Mouse (Mus musculus) right cerebral cortex, postnatal 4 days (tissue): Measurements from ENCODE around the gene Mtrf1l.
A peak's percentile ranks its signal among the peaks of the same experiment; 100 is the strongest.

Experiments
- DNase-seq: peaks from one replicate; pipeline ENCODE4 v3.0.0-alpha.2; 2022

Gene Mtrf1l

DNA sequence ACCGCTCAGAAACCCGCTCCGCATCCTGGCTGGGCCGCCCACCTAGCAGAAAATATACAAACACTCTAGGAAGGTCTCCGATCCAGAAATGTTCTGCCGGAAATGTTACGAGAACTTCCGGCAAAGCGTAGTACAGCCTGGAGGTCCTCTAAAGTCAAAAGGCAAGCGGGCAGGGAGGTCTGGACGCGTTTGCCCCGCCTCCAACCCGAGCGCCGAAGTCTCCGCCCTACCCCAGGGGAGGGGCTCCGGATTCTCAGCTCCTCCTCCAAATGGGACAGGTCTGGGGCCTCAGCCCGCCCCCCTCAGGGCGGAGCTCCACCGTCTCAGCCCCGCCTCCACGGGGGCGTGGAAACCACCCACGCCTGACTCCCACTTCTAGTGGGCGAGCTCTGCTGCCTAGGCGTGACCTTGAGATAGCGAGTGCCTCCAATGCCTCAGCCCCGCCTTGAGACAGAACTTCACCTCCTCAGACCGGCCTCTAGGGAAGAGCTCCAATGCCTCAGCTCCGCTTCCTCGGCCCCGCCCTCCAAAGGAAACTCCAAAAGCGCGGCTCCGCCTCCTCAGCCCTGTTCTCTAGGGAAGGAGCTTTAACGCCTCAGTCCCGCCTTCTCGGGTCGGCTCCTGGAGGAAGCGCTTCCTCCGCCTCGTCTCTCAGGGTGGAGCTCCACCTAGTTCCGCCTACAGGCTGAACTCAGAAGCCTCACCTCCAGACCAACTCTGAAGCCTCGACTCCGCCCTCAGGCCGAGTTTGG lies at the start of gene Mtrf1l:
Mtrf1l (minus strand) TSS at position 171 of the 752 bp plus-strand sequence.
- peak; percentile 88 for DNase-seq

DNA sequence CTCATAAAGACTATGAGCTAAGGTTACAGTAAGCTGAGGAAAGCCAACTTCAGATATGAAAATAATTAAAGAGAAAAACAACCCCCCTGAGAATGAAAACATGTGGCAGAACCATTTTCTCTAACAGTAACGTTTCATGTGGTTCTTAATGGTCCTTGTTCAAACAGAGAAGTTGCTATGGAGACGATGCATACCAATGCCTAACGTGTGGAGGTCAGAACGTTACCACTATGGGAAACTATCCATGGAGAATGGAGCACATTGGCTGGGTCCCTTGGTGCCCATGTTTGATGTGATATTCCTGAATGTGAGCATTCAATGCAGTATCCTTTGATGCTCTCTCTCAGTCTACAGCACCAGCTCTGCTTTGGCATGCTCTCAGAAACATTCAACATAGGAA lies 47.4 kb upstream of the Mtrf1l start:
- DNase-seq = no peak

GRCm38 (mm10) chr10:5867981-5868552 lies 44.4 kb upstream of the Mtrf1l start:
- no peak for DNase-seq

GRCm38 (mm10) chr10:5865996-5866395 lies 42.3 kb upstream of the Mtrf1l start:
- DNase-seq = no peak

DNA sequence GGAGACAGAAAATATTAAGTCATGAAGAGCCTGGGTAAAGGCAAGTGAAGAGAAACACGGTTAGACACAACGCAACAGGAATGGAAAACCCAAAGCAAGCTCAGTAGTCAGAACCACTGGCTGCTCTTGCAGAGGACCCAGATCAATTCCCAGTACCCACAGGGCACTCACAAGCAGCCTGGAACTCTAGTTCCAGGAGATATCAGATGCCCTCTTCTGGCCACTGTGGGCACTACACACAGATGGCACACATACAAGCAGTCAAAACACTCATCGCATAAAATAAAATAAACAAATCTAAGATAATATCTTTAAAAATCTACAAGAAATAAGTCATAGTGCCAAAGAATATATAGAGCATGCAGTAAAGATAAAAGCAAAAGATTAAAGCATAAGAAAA lies 39.0 kb upstream of the Mtrf1l start:
- DNase-seq = no peak

GRCm38 (mm10) chr10:5860849-5861248 lies 37.1 kb upstream of the Mtrf1l start:
- DNase-seq = no peak

GRCm38 (mm10) chr10:5859729-5860128 lies 36.0 kb upstream of the Mtrf1l start:
- peak; percentile 28 for DNase-seq

- no peak for DNase-seq
These were observed 34.4 kb upstream of the Mtrf1l start for GRCm38 (mm10) chr10:5857996-5858549.

DNA sequence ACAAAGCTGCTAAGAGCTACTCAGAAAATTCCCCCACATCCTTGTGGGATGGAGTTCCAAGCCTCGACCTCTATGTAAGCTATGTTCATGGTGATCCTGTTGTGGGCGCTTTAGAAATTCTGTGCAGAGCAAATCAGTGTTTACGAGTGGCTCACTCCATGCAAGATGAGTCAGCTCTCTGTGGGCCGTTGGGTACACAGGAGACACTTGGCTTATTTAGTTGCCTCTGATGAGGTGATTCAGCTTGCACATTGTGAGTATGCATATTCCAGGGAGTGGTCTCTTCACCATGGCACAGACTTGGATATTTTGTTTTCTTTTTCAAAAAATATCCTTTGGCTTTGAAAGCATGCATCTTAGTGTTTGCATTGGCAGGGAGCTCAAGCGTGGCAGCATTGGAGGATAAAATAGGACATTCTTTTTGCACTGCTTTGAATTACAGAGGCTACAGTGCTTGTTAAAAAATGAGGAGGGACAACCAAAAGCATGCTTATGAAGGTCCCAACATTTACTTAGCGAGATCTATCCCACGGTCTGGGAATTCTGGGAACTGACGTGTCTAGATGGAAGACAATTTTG lies 29.7 kb upstream of the Mtrf1l start:
- DNase-seq = no peak

DNA sequence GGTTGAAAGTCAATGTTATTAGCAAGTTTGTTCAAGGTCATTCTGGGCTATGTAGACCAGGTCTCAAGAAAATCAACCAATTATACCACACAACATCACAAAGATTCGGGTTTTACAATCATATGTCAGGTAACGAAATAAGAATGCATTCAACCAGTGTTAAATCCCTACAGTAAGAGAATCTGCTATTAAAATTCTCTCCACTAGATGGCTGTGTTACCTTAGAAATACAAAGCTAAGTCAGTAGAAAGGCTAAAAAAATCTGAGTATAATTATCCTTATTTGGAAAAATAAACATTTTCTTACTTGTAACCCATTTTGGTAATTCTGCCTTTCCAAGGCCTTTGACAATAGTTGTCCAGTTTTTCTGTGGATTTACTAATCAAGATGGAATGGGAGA lies 23.2 kb upstream of the Mtrf1l start:
- no peak for DNase-seq

DNA sequence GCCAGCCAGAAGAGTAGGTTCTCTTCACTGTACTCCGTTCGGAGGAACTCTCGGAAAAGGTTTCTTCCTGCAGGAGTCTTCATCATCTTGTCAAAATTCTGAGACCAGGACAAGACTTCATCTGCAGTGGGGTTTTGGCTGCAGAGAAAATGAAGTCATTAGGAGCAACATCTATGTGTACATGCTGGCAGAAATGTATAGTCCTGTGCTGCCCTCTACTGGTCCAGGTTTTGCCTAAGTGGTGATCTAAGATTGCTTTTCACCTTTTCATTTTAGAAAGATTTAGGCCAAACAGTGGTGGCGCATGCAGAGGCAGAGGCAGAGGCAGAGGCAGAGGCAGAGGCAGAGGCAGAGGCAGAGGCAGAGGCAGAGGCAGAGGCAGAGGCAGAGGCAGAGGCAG lies 17.7 kb upstream of the Mtrf1l start:
- DNase-seq = peak; percentile 54

GRCm38 (mm10) chr10:5826336-5827025 lies 2.8 kb upstream of the Mtrf1l start:
- no peak for DNase-seq

GRCm38 (mm10) chr10:5824779-5825178 lies 1.1 kb upstream of the Mtrf1l start:
- DNase-seq = no peak

DNA sequence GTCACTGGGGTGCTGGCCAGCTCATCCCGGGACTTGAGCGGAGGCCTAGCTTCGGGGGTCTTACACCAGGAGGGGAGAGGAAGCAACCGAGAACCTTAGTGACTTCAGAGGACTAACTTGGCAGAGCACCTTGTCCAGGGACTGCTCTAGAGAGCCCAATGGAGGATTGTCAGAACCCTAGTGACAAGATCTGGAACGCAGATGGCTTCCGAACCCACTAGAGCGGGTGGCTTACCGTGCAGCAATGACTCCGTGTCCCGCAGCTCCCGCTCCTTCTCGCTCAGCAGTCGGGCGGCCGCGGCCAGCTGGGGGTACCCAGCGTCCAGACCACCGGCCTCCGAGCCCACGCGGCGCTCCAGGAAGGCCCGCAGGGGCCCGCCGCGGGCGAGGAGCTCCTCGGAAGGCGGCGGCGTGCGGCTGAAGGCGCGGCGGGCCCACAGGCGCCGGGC lies 395 bp downstream of the Mtrf1l start:
- DNase-seq = no peak

- no peak for DNase-seq
These were observed 4.9 kb downstream of the Mtrf1l start for GRCm38 (mm10) chr10:5818772-5819171.

GRCm38 (mm10) chr10:5815968-5816367 lies 7.7 kb downstream of the Mtrf1l start:
- no peak for DNase-seq

- no peak for DNase-seq
These were observed 10.0 kb downstream of the Mtrf1l start for GRCm38 (mm10) chr10:5813724-5814123.

GRCm38 (mm10) chr10:5807683-5808082 lies 16.0 kb downstream of the Mtrf1l start:
- DNase-seq = no peak

- DNase-seq = no peak
These were observed 16.7 kb downstream of the Mtrf1l start for GRCm38 (mm10) chr10:5806996-5807395.

GRCm38 (mm10) chr10:5806416-5806815 lies 17.3 kb downstream of the Mtrf1l start:
- DNase-seq = no peak

- DNase-seq = peak; percentile 94
These were observed 17.9 kb downstream of the Mtrf1l start for GRCm38 (mm10) chr10:5805731-5806307.

- DNase-seq = peak; percentile 98
These were observed 18.4 kb downstream of the Mtrf1l start, which contains the start of gene Fbxo5 for GRCm38 (mm10) chr10:5805243-5805730. Gene Fbxo5 (minus strand): TSS chr10:5805600.
